Mouse (Mus musculus) MEL (cell line): ENCODE data around the gene Mdc1. TPM values are rescaled to one million over a fixed set of nuclear protein-coding genes. Genes with fewer than 3 reads are reported as not detected.

Experiments used
- DNase-seq: peaks from one replicate; pipeline ENCODE4 v3.0.0; 2011; ENCODE audit warnings: low read depth, low spot score
- H3K27ac ChIP-seq: 2 replicates; pipeline ENCODE4 v1.5.1; 2012; ENCODE audit warnings: low read depth, mild to moderate bottlenecking, control low read depth, low read length, moderate library complexity; ENCODE audit not compliant: control insufficient read depth
- H3K27me3 ChIP-seq, 2 experiments: fragments of 150-350 bp in 1 of 2; sonication (generic) in 1 of 2; 2 replicates each; pipeline ENCODE4 v1.6.1; 2012; ENCODE audit warnings: low read length in 2 of 2, mild to moderate bottlenecking in 2 of 2, improper control_type of control experiment in 1 of 2, moderate library complexity in 1 of 2; ENCODE audit not compliant: insufficient read depth in 2 of 2, control insufficient read depth in 1 of 2
- H3K36me3 ChIP-seq, 2 experiments: 2 replicates each; pipeline ENCODE4 v1.6.1; 2012 to 2014; ENCODE audit warnings: low read length in 2 of 2, improper control_type of control experiment in 1 of 2, inconsistent platforms in 1 of 2, mild to moderate bottlenecking in 1 of 2; ENCODE audit not compliant: insufficient read depth in 2 of 2, control insufficient read depth in 1 of 2
- H3K4me1 ChIP-seq, 2 experiments: fragments of 150-350 bp in 1 of 2; sonication (generic) in 1 of 2; 2 replicates each; pipeline ENCODE4 v1.6.1; 2012; ENCODE audit warnings: low read length in 2 of 2, improper control_type of control experiment in 1 of 2, mild to moderate bottlenecking in 1 of 2; ENCODE audit not compliant: insufficient read depth in 2 of 2, control insufficient read depth in 1 of 2
- H3K4me3 ChIP-seq, 2 experiments: fragments of 150-350 bp in 1 of 2; sonication (generic) in 1 of 2; 2 replicates each; pipeline ENCODE4 v1.5.1; 2012; ENCODE audit warnings: low read depth in 2 of 2, low read length in 2 of 2, mild to moderate bottlenecking in 2 of 2, moderate library complexity in 2 of 2, control low read depth in 1 of 2, improper control_type of control experiment in 1 of 2; ENCODE audit not compliant: control insufficient read depth in 1 of 2, insufficient read depth in 1 of 2
- H3K79me2 ChIP-seq: 2 replicates; pipeline ENCODE4 v1.6.1; 2012; ENCODE audit warnings: mild to moderate bottlenecking, low read length, moderate library complexity; ENCODE audit not compliant: control insufficient read depth, poor library complexity, insufficient read depth
- H3K9ac ChIP-seq: 2 replicates; pipeline ENCODE4 v1.6.1; 2012; ENCODE audit warnings: low read depth, mild to moderate bottlenecking, control low read depth, low read length, moderate library complexity; ENCODE audit not compliant: control insufficient read depth, poor library complexity, severe bottlenecking
- H3K9me3 ChIP-seq: fragments of 150-350 bp; sonication (generic); replicated peaks from 2 replicates; pipeline ENCODE4 v1.6.1; 2012; ENCODE audit warnings: mild to moderate bottlenecking, low read length, improper control_type of control experiment, moderate library complexity; ENCODE audit not compliant: insufficient read depth
- BHLHE40 ChIP-seq: IDR thresholded peaks from 2 replicates; pipeline ENCODE4 v1.6.1; 2012; ENCODE audit warnings: low read depth, mild to moderate bottlenecking, inconsistent platforms, low read length, improper control_type of control experiment, borderline replicate concordance
- CHD1 ChIP-seq: IDR thresholded peaks from 2 replicates; pipeline ENCODE4 v1.6.1; 2012; ENCODE audit warnings: low read depth, mild to moderate bottlenecking, inconsistent platforms, low read length, improper control_type of control experiment
- CHD2 ChIP-seq: IDR thresholded peaks from 2 replicates; pipeline ENCODE4 v1.6.1; 2011; ENCODE audit warnings: low read length, improper control_type of control experiment
- CTCF ChIP-seq, 3 experiments: IDR thresholded peaks in 2 of 3; conservative IDR thresholded peaks in 1 of 3; 2 replicates each; pipeline ENCODE4 v1.5.1; 2011 to 2012; ENCODE audit warnings: low read length in 3 of 3, low read depth in 2 of 3, mild to moderate bottlenecking in 2 of 3, improper control_type of control experiment in 1 of 3, inconsistent platforms in 1 of 3, mixed read lengths in 1 of 3, moderate library complexity in 1 of 3; ENCODE audit not compliant: control insufficient read depth in 1 of 3, insufficient read depth in 1 of 3, poor library complexity in 1 of 3, severe bottlenecking in 1 of 3
- GABPA ChIP-seq: IDR thresholded peaks from 2 replicates; pipeline ENCODE4 v1.6.1; 2012; ENCODE audit warnings: low read depth, mild to moderate bottlenecking, inconsistent platforms, low read length, improper control_type of control experiment, moderate library complexity
- HCFC1 ChIP-seq: IDR thresholded peaks from 2 replicates; pipeline ENCODE4 v1.6.1; 2012; ENCODE audit warnings: low read depth, mild to moderate bottlenecking, inconsistent platforms, low read length, improper control_type of control experiment, moderate library complexity
- KAT2A ChIP-seq: conservative IDR thresholded peaks from 2 replicates; pipeline ENCODE4 v1.6.1; 2012; ENCODE audit warnings: low read depth, low read length, improper control_type of control experiment, inconsistent platforms
- MAFK ChIP-seq: IDR thresholded peaks from 2 replicates; pipeline ENCODE4 v1.6.1; 2011; ENCODE audit warnings: low read depth, mild to moderate bottlenecking, low read length, improper control_type of control experiment, borderline replicate concordance
- MAX ChIP-seq: IDR thresholded peaks from 2 replicates; pipeline ENCODE4 v1.6.1; 2011; ENCODE audit warnings: low read length, improper control_type of control experiment
- MAZ ChIP-seq: IDR thresholded peaks from 2 replicates; pipeline ENCODE4 v1.6.1; 2012; ENCODE audit warnings: low read depth, mild to moderate bottlenecking, inconsistent platforms, low read length, improper control_type of control experiment
- MXI1 ChIP-seq: IDR thresholded peaks from 2 replicates; pipeline ENCODE4 v1.6.1; 2011; ENCODE audit warnings: mild to moderate bottlenecking, low read depth, low read length, improper control_type of control experiment
- MYC ChIP-seq: IDR thresholded peaks from 2 replicates; pipeline ENCODE4 v1.6.1; 2011; ENCODE audit warnings: low read depth, mild to moderate bottlenecking, low read length, improper control_type of control experiment, moderate library complexity
- POLR2A ChIP-seq, 2 experiments: IDR thresholded peaks; 2 replicates each; pipeline ENCODE4 v1.6.1; 2011 to 2012; ENCODE audit warnings: low read length in 2 of 2, mild to moderate bottlenecking in 2 of 2, control low read depth in 1 of 2, improper control_type of control experiment in 1 of 2, low read depth in 1 of 2, moderate library complexity in 1 of 2; ENCODE audit not compliant: control insufficient read depth in 1 of 2, insufficient read depth in 1 of 2, poor library complexity in 1 of 2
- POLR2AphosphoS5 ChIP-seq: IDR thresholded peaks from 2 replicates; pipeline ENCODE4 v1.6.1; 2012; ENCODE audit warnings: low read depth, borderline replicate concordance, mild to moderate bottlenecking, inconsistent platforms, low read length, moderate library complexity, mixed read lengths
- SIN3A ChIP-seq: IDR thresholded peaks from 2 replicates; pipeline ENCODE4 v1.6.1; 2012; ENCODE audit warnings: low read length, improper control_type of control experiment, inconsistent platforms
- SMC3 ChIP-seq: IDR thresholded peaks from 2 replicates; pipeline ENCODE4 v1.6.1; 2011; ENCODE audit warnings: low read depth, low read length, improper control_type of control experiment
- TAL1 ChIP-seq: IDR thresholded peaks from 2 replicates; pipeline ENCODE4 v1.6.1; 2012; ENCODE audit warnings: mild to moderate bottlenecking, inconsistent platforms, low read length, moderate library complexity, mixed read lengths
- UBTF ChIP-seq: IDR thresholded peaks from 2 replicates; pipeline ENCODE4 v1.6.1; 2012; ENCODE audit warnings: low read depth, mild to moderate bottlenecking, inconsistent platforms, low read length, improper control_type of control experiment, moderate library complexity, borderline replicate concordance; ENCODE audit not compliant: insufficient read depth
- USF1 ChIP-seq: IDR thresholded peaks from 2 replicates; pipeline ENCODE4 v1.6.1; 2014; ENCODE audit warnings: low read depth, mild to moderate bottlenecking, inconsistent platforms, low read length, improper control_type of control experiment, moderate library complexity
- USF2 ChIP-seq, 2 experiments: IDR thresholded peaks; 2 replicates each; pipeline ENCODE4 v1.6.1; 2011 to 2012; ENCODE audit warnings: improper control_type of control experiment in 2 of 2, low read length in 2 of 2, borderline replicate concordance in 1 of 2, inconsistent platforms in 1 of 2, low read depth in 1 of 2, mild to moderate bottlenecking in 1 of 2; ENCODE audit not compliant: insufficient read depth in 1 of 2
- ZMIZ1 ChIP-seq: IDR thresholded peaks from 2 replicates; pipeline ENCODE4 v1.6.1; 2012; ENCODE audit warnings: low read depth, mild to moderate bottlenecking, inconsistent platforms, low read length, improper control_type of control experiment, moderate library complexity
- ZNF384 ChIP-seq: IDR thresholded peaks from 2 replicates; pipeline ENCODE4 v1.6.1; 2012; ENCODE audit warnings: low read depth, mild to moderate bottlenecking, inconsistent platforms, low read length, improper control_type of control experiment
- polyA plus RNA-seq, 2 experiments: library from polyadenylated mRNA; stranded (reverse) in 1 of 2; unstranded in 1 of 2; fragments of >175 nt in 1 of 2; fragments of >200 nt in 1 of 2; gene quantifications; 2 replicates each; pipeline versions ENCODE4 v1.2.1 to v1.2.4; 2012; ENCODE audit warnings: low replicate concordance in 2 of 2, low read depth in 1 of 2; ENCODE audit not compliant: insufficient read length in 2 of 2, insufficient read depth in 1 of 2, missing spikeins in 1 of 2
- total RNA-seq: library from RNA; depleted of rRNA; stranded (reverse); fragments of 300-350 nt; gene quantifications from 2 replicates; pipeline ENCODE4 v1.2.3, GENCODE M21; 2012

The Mdc1 gene
- total and polyA plus RNA-seq, 3 experiments, result 15.0 to 77.9 (median 46.6) TPM

- peak; percentile 61 to 89 (median 79) for TF ChIP-seq CTCF (IDR thresholded peaks at IDR 0.05 in 2 of 3, conservative IDR thresholded peaks at IDR 0.05 in 1 of 3; ENCODE audit: control insufficient read depth in 1 of 3, insufficient read depth in 1 of 3, low read depth in 2 of 3, low read length in 3 of 3, poor library complexity in 1 of 3, severe bottlenecking in 1 of 3)
- no peak; the same call in 1 of the 2 replicates for TF ChIP-seq ZNF384
- TF ChIP-seq UBTF, result no peak
- no peak for TF ChIP-seq POLR2AphosphoS5
- no peak; the same call in 1 of the 2 replicates for TF ChIP-seq MAX
Observed at GRCm38 (mm10) chr17:35879245-35880057, 38.1 kb downstream of the Mdc1 start, which contains the start of gene Dhx16 (continued).

DNA sequence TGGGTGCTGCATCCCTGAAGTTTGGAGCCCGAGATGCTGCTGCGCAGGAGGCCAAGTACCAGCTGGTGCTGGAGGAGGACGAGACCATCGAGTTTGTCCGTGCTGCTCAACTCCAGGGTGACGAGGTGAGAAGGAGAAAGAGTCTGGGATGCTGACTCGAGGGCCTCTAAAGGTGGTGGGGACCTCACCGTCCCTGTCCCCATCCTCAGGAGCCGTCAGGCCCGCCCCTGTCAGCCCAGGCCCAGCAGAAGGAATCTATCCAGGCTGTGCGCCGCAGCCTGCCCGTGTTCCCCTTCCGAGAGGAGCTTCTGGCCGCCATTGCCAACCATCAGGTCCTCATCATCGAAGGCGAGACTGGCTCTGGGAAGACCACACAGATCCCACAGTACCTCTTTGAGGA is 41.6 kb downstream of the Mdc1 start:
- Histone ChIP-seq H3K4me3 (no peak overlapping the region), H3K36me3 (peaks cover 2 to 4% of the 10 kb centered on the region in 2 experiments; a peak in 2 of 4 replicates), H3K27ac (no peak overlapping the region), H3K79me2 (peaks cover 14% of the 10 kb centered on the region), H3K9ac (no peak overlapping the region), H3K4me1 (peaks cover 2 to 7% of the 10 kb centered on the region in 2 experiments; a peak in 2 of 4 replicates), H3K9me3 (no peaks in the 10 kb centered on the region), H3K27me3 (no peaks in the 10 kb centered on the region)
- DNase-seq, result no peak
- TF ChIP-seq MYC (no peak), TAL1 (no peak), ZNF384 (no peak), GABPA (no peak), POLR2AphosphoS5 (no peak), MXI1 (no peak), SIN3A (no peak), CHD1 (no peak), ZMIZ1 (no peak), CHD2 (no peak)
- TF ChIP-seq, all 39 proteins: peak for 0

DNA sequence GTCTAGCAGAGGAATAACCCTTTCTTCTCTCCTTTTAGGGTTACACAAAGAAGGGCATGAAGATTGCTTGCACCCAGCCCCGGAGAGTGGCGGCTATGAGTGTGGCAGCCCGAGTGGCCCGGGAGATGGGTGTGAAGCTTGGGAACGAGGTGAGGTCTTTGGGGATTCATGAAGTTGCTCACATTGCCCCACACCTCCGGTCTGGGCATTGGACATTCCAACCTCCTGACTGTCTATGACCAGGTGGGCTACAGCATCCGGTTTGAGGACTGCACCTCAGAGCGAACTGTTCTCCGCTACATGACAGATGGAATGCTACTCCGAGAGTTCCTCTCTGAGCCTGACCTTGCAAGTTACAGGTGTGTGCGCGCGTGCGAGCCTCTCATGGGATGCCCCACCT is 42.5 kb downstream of the Mdc1 start:
- H3K27me3 ChIP-seq, result no peaks in the 10 kb centered on the region
- peaks cover 2 to 4% of the 10 kb centered on the region in 2 experiments; a peak in 2 of 4 replicates for H3K36me3 ChIP-seq
- no peak for DNase-seq
- H3K9me3 ChIP-seq, result no peaks in the 10 kb centered on the region
- H3K79me2 ChIP-seq, result peaks cover 14% of the 10 kb centered on the region
- no peak overlapping the region for H3K4me3 ChIP-seq
- TF ChIP-seq ZMIZ1, result no peak
- no peak for TF ChIP-seq KAT2A
- no peak for TF ChIP-seq USF2 (IDR thresholded peaks at IDR 0.05; ENCODE audit: borderline replicate concordance in 1 of 2, insufficient read depth in 1 of 2, low read depth in 1 of 2, low read length in 2 of 2)
- TF ChIP-seq USF1, result no peak
- no peak for TF ChIP-seq MAZ
- TF ChIP-seq SIN3A, result no peak
- TF ChIP-seq SMC3, result no peak
- no peak for TF ChIP-seq MAFK
- TF ChIP-seq POLR2A (IDR thresholded peaks at IDR 0.05; ENCODE audit: control insufficient read depth in 1 of 2, insufficient read depth in 1 of 2, low read depth in 1 of 2, low read length in 2 of 2, poor library complexity in 1 of 2), result no peak
- TF ChIP-seq HCFC1, result no peak
- no peak for TF ChIP-seq BHLHE40
- no peak for TF ChIP-seq MXI1
- TF ChIP-seq CHD2, result no peak
- H3K27ac ChIP-seq, result no peak overlapping the region
- H3K9ac ChIP-seq, result no peak overlapping the region
- peaks cover 2 to 7% of the 10 kb centered on the region in 2 experiments; a peak in 2 of 4 replicates for H3K4me1 ChIP-seq
